Mouse (Mus musculus) G1E (cell line): ENCODE measurements around the gene Rnf180. TPM values are rescaled to one million over a fixed set of nuclear protein-coding genes. Genes with fewer than 3 reads are reported as not detected.

Source experiments
- ATAC-seq: 2 replicates; pipeline ENCODE4 v1.8.0; 2016; ENCODE audit warnings: mild to moderate bottlenecking; ENCODE audit not compliant: insufficient number of reproducible peaks, poor library complexity, low FRiP score, severe bottlenecking; ENCODE audit errors: extremely low read depth
- DNase-seq: peaks from one replicate; pipeline ENCODE4 v3.0.0; 2012; ENCODE audit warnings: low spot score
- H3K27me3 ChIP-seq: 2 replicates; pipeline ENCODE4 v1.6.1; 2012; ENCODE audit warnings: mild to moderate bottlenecking, low read length, inconsistent platforms; ENCODE audit not compliant: insufficient read depth
- H3K36me3 ChIP-seq: replicated peaks from 2 replicates; pipeline ENCODE3; 2012; ENCODE audit warnings: mild to moderate bottlenecking, inconsistent platforms
- H3K4me1 ChIP-seq: 2 replicates; pipeline ENCODE4 v1.6.1; 2012; ENCODE audit warnings: low read depth, low read length, inconsistent platforms, mixed read lengths; ENCODE audit not compliant: insufficient read depth
- H3K4me3 ChIP-seq: 2 replicates; pipeline ENCODE4 v1.5.1; 2012; ENCODE audit warnings: low read depth, mild to moderate bottlenecking, inconsistent platforms, low read length, moderate library complexity, mixed read lengths
- H3K9me3 ChIP-seq: replicated peaks from 2 replicates; pipeline ENCODE4 v1.6.1; 2012; ENCODE audit warnings: inconsistent platforms
- CTCF ChIP-seq: IDR thresholded peaks from 2 replicates; pipeline ENCODE4 v1.5.1; 2012; ENCODE audit warnings: low read depth, low read length, inconsistent platforms, mixed read lengths
- GATA1 ChIP-seq: IDR thresholded peaks from 2 replicates; pipeline ENCODE4 v1.6.1; 2012; ENCODE audit warnings: borderline replicate concordance, low read length, inconsistent platforms, mixed read lengths
- GATA2 ChIP-seq: IDR thresholded peaks from 2 replicates; pipeline ENCODE4 v1.6.1; 2012; ENCODE audit warnings: low read depth, low read length, inconsistent platforms, borderline replicate concordance
- POLR2AphosphoS5 ChIP-seq: IDR thresholded peaks from 2 replicates; pipeline ENCODE4 v1.6.1; 2012; ENCODE audit warnings: low read depth, low read length, inconsistent platforms; ENCODE audit not compliant: insufficient replicate concordance
- TAL1 ChIP-seq: conservative IDR thresholded peaks from 2 replicates; pipeline ENCODE4 v1.6.1; 2012; ENCODE audit warnings: low read depth, low read length, inconsistent platforms, mixed read lengths
- polyA plus RNA-seq: library from polyadenylated mRNA; stranded (reverse); fragments of >175 nt; gene quantifications from 2 replicates; pipeline ENCODE4 v1.2.3, GENCODE M21; 2012
- total RNA-seq, 2 experiments: library from RNA; stranded (forward) in 1 of 2; stranded (reverse) in 1 of 2; fragments of 200-1000 nt in 1 of 2; fragments of >200 nt in 1 of 2; fragmentation: Nextera tagmentation in 1 of 2; gene quantifications; 2 replicates each; pipeline ENCODE4 v1.2.3; 2014 to 2017

The Rnf180 gene
- total and polyA plus RNA-seq, 3 experiments, result 0.11 TPM; not detected in 2

DNA sequence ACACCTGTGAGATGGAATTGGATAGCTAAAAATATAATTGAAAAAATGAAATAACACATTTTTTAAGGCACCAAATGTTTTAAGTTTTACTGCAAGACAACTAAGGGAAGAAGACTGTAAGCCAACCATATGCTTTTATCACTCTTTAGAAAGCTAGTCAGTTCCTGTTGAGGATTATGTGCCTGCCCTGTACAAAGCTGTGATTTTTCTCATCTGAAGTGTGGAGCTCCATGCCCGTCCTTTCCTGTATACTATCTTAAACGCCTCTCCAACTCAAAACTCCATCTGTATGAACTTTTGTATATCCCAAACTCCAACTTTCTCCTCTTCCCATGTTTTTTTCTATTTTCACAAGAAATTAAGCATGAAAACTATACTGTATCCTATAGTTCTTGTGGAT, 10.9 kb upstream of the Rnf180 start:
- Histone ChIP-seq H3K27me3 (no peaks in the 10 kb centered on the region), H3K4me1 (no peaks in the 10 kb centered on the region), H3K36me3 (no peaks in the 10 kb centered on the region), H3K4me3 (no peak overlapping the region), H3K9me3 (no peaks in the 10 kb centered on the region)
- no peak for TF ChIP-seq CTCF
- no peak for TF ChIP-seq GATA1
- no peak for TF ChIP-seq POLR2AphosphoS5
- TF ChIP-seq GATA2, result no peak
- no peak for TF ChIP-seq TAL1
- no peak for ATAC-seq
- no peak for DNase-seq

DNA sequence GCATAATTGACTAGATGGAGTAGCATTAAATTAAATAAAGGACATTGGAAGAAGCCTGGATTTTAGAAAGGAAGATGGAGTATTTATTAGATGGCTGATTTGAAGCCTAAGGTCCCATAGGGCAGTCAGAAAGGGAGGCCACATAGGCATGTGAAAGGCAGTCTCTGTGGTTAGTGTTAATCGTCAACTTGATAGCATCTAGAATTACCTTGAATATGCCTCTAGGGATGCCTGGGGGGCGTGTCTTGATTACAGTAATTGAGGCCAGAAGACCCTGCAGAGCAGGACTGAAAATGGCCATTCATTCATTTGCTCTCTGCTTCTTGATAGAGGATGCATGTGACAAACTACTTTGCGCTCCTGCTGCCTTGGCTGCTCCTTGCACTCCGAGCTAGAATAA, 9.4 kb upstream of the Rnf180 start:
- no peak overlapping the region for H3K4me3 ChIP-seq
- peaks cover 5% of the 10 kb centered on the region for H3K4me1 ChIP-seq
- no peaks in the 10 kb centered on the region for H3K9me3 ChIP-seq
- H3K36me3 ChIP-seq, result no peaks in the 10 kb centered on the region
- DNase-seq (no peak), ATAC-seq (no peak)
- no peak for TF ChIP-seq TAL1
- TF ChIP-seq CTCF, result no peak
- no peak for TF ChIP-seq GATA2
- TF ChIP-seq GATA1, result no peak
- TF ChIP-seq POLR2AphosphoS5, result no peak
- no peaks in the 10 kb centered on the region for H3K27me3 ChIP-seq

DNA sequence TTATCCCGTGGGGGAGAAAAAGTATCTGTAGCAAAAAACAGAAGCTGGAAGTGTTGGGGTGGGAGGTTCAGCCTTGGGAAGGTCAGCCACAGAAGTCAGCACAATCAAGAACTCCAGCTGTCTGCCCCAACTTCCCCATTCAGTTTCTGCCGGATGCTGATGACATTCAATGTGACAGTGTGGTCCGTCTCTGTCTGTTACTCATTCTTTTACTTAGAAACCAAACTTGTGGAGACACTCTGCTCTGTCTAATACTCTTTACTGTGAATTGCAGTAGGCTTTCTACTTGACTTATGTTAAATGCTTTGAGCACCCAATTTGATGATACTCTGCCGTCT, 5.4 kb upstream of the Rnf180 start:
- H3K4me1 ChIP-seq, result peaks cover 5% of the 10 kb centered on the region
- H3K9me3 ChIP-seq, result no peaks in the 10 kb centered on the region
- no peaks in the 10 kb centered on the region for H3K36me3 ChIP-seq
- H3K4me3 ChIP-seq, result no peak overlapping the region
- peak; percentile 66 for ATAC-seq
- TF ChIP-seq TAL1 (no peak), POLR2AphosphoS5 (no peak), GATA2 (no peak), CTCF (no peak), GATA1 (no peak)
- H3K27me3 ChIP-seq, result no peaks in the 10 kb centered on the region
- peak; percentile 5 for DNase-seq

DNA sequence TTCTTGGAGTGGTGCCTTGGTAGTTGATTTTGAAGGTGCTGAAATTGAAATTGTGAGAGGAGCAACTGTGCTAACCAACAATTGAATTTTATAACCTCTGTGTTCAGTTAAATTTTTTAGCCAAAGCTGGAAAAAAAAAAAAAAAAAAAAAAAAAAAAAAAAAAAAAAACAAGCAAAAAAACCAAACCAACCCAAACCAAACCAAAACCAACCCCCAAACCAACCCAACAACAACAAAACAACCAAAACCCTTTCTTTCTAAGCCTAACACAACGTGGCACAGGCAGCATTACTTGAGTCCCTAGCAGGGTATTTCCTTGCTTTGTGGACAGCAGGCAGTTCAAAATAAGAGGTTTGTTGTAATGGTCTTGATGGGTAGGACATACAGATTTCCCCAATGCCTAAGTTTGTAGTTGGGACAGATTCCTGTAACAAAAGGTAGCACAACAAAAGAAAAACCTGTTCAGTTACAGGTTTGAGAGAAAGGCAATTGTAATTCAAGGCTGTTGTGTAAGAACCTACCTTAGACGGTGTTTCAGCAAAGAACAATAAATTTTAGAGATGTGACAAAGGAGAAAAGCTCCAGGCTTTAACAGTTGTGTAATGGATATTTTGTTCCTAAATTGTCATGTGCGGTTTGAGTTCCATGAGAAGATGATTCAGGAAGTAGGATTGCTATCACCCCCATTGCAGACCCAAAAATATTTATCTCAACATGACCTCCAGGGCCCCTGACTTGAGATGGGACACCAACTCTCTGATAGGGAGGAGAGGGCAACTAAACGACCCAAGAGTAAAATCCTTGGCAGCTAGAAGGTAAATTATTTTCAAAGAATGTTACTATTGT, 4.8 kb upstream of the Rnf180 start:
- peaks cover 5% of the 10 kb centered on the region for H3K4me1 ChIP-seq
- DNase-seq, result no peak
- TF ChIP-seq CTCF (no peak), GATA1 (no peak), TAL1 (no peak), POLR2AphosphoS5 (no peak), GATA2 (no peak)
- H3K4me3 ChIP-seq, result no peak overlapping the region
- no peaks in the 10 kb centered on the region for H3K36me3 ChIP-seq
- ATAC-seq, result no peak; the same call in 1 of the 2 replicates
- no peaks in the 10 kb centered on the region for H3K9me3 ChIP-seq
- H3K27me3 ChIP-seq, result no peaks in the 10 kb centered on the region

DNA sequence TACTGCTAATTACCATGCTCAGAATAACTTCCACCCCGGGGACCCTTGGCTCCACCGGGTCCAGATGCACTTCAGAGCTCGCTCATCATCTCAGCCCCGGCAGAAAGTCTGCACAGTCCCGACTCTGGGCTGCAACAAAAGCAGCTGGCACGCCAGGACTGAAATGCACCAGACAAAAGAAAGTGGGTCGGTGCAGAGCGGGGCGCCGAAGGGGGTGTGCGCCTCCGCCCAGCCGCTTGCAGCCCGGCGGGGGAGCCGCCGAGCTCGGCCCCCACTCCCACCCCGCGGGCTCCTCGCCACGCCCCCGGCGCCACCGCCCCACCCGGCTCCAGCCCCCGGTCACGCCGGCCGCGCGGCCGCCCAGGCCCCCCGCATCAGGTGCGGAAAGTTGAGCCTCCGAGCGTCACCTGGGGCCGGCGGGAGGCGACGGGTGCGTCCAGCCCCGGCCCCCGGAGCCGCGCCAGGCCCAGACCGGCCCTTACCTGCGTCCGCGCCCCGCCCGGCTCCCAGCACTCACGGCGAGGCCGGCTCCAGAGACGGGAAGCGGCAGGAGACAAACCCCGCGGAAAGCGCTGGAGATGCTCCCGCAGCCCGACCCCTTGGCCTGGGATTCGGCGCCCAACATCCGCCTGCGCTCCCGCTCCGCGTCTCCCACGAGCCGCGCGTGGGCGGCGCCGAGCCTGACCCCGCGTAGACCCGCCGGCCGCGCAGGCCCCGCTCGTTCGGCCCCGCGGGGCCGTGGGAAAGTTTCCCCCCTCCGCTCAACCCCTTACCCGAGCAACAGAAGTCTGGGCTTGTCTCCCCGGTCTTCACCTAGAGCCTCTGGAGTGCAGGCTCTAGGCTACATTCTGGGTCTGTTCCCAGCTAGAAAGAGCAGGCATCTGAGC, 591 bp downstream of the Rnf180 start:
- Histone ChIP-seq H3K9me3 (no peaks in the 10 kb centered on the region), H3K36me3 (no peaks in the 10 kb centered on the region), H3K4me3 (no peak overlapping the region), H3K27me3 (no peaks in the 10 kb centered on the region; the same call in 1 of the 2 replicates), H3K4me1 (no peaks in the 10 kb centered on the region)
- ATAC-seq (no peak), DNase-seq (no peak)
- TF ChIP-seq GATA1, result no peak
- TF ChIP-seq TAL1, result no peak
- no peak for TF ChIP-seq GATA2
- TF ChIP-seq POLR2AphosphoS5, result no peak

DNA sequence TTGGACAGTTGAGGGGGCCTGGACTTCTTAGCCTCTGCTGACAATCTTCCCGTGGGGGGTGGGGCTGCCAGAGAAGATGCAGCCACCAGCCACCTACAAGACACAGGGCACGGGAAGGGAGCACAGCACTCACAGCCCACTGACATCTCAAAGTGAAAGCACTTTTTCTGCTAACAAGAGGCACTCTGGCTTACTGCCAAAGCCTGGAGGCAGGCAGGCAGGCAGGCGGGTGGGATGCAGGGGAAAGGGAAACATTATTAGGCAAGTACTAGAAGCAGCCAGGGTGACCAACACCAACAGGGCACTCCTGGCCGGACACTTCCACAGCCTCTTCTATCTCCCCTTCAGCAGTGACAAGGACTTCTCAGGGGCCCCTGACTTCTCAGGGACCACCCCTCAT, 2.8 kb downstream of the Rnf180 start:
- H3K4me3 ChIP-seq, result no peak overlapping the region
- no peak for TF ChIP-seq CTCF
- no peak for TF ChIP-seq POLR2AphosphoS5
- no peak for TF ChIP-seq TAL1
- TF ChIP-seq GATA1, result no peak
- no peak for TF ChIP-seq GATA2

More for the DNA sequence above, 2.8 kb downstream of the Rnf180 start:
- peaks cover 2% of the 10 kb centered on the region; the same call in 1 of the 2 replicates for H3K27me3 ChIP-seq
- no peaks in the 10 kb centered on the region for H3K36me3 ChIP-seq
- ATAC-seq (no peak), DNase-seq (no peak)
- H3K4me1 ChIP-seq, result no peaks in the 10 kb centered on the region
- H3K9me3 ChIP-seq, result no peaks in the 10 kb centered on the region
